Mouse (Mus musculus) megakaryocyte, embryonic 14.5 days (primary cell): ENCODE data around the gene Mark1.

Experiments
- FLI1 ChIP-seq: IDR thresholded peaks from 2 replicates; pipeline ENCODE4 v1.6.1; 2012; ENCODE audit warnings: low read length, inconsistent platforms, mixed read lengths
- GATA1 ChIP-seq: IDR thresholded peaks from 3 replicates; pipeline ENCODE4 v1.6.1; 2012; ENCODE audit warnings: mixed read lengths, low read length, inconsistent platforms, borderline replicate concordance

GRCm38 (mm10) chr1:184861551-184861950 lies 137.8 kb downstream of the Mark1 start:
- TF ChIP-seq GATA1: no peak
- no peak for TF ChIP-seq FLI1
